Comparison of ENCODE assay signal across 13 mouse cellular contexts in the genomic region with DNA sequence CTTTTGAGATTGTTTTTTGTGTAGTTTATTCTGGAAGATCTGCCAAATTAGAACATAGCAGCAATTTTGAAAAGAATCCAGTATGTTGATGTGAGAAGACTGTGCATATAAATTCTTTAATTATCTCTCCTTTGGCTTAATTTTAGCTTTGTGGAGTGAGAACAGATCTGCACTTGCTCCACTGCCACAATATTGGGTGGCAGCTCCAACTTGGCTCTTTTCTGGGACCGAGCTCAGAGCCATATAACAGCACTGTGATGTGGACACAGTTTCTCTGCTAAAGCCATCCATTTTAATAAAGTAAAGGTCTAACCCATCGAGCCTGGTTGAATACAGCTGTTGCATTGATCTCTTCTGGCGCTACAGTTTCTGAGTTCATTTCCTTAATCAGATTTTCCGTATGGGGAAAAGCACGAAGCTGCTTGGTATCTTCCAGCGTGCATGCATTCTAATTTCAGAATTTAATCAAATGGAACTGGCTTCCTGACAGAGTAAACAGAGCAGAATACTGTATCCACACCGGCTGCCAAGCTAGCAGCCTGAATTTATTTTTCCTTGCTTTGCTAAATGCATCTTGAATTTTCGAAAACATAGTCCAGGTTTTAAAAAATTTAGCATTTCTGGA. TPM values are rescaled to one million over a fixed set of nuclear protein-coding genes. Genes with fewer than 3 reads are reported as not detected.
DNase-seq lines count a peak whose midpoint lies in the region; ATAC-seq and TF ChIP-seq lines count a peak whose summit lies in the region.
"Had no signal": no experiment of that assay in that cellular context is flagged by ENCODE, and none has a peak within 500 bp of the region (broad histone marks: within the 10 kb centered on the region; RNA-seq: fewer than 3 reads in every experiment).

No protein-coding gene starts in this region.

- H3K4me3 ChIP-seq in forebrain, postnatal 0 days (ENCODE audit: low read depth, low read length): no peak overlapping the region
- H3K4me3 ChIP-seq in forebrain, embryonic 10.5 days: no peak overlapping the region
- no peak overlapping the region for H3K4me3 ChIP-seq in midbrain, embryonic 15.5 days
- no peak overlapping the region for H3K4me3 ChIP-seq in kidney, embryonic 16.5 days (ENCODE audit: low read length)
- H3K4me3 ChIP-seq: gastrocnemius, adult 2 months; kidney, embryonic 15.5 days; neural tube, embryonic 13.5 days had no signal

- no peaks in the 10 kb centered on the region for H3K27me3 ChIP-seq in forebrain, postnatal 0 days (ENCODE audit: insufficient read depth, low read length)
- no peaks in the 10 kb centered on the region for H3K27me3 ChIP-seq in forebrain, embryonic 10.5 days (ENCODE audit: poor library complexity, severe bottlenecking)
- H3K27me3 ChIP-seq in midbrain, embryonic 15.5 days (replicated peaks): no peaks in the 10 kb centered on the region
- no peaks in the 10 kb centered on the region for H3K27me3 ChIP-seq in kidney, embryonic 16.5 days (ENCODE audit: insufficient read depth, low read length)
- H3K27me3 ChIP-seq: kidney, embryonic 15.5 days; neural tube, embryonic 13.5 days had no signal

- TF ChIP-seq CTCF in forebrain, postnatal 0 days (IDR thresholded peaks at IDR 0.05; ENCODE audit: low read depth): no peak
- TF ChIP-seq CTCF in brain, embryonic 14.5 days (IDR thresholded peaks at IDR 0.05; ENCODE audit: borderline replicate concordance, extremely low read depth, insufficient read depth, insufficient read length): no peak

- 0 out of 2 replicates have a peak overlapping the region, but pooled peaks have one; percentile 9 for H3K27ac ChIP-seq in forebrain, postnatal 0 days (ENCODE audit: low read depth, low read length)
- H3K27ac ChIP-seq in forebrain, embryonic 10.5 days: no peak overlapping the region
- 0 out of 2 replicates have a peak overlapping the region, but pooled peaks have one; percentile 20 for H3K27ac ChIP-seq in midbrain, embryonic 15.5 days
- H3K27ac ChIP-seq in kidney, embryonic 16.5 days (ENCODE audit: low read length): no peak overlapping the region
- H3K27ac ChIP-seq: gastrocnemius, adult 2 months; kidney, embryonic 15.5 days; liver, embryonic 14.5 days; neural tube, embryonic 13.5 days had no signal

- WGBS in forebrain, postnatal 0 days: 38% methylated on average over 8 of the region's 8 CpGs
- 87% methylated on average over 8 of the region's 8 CpGs for WGBS in forebrain, embryonic 10.5 days
- WGBS in midbrain, embryonic 15.5 days: 64% methylated on average over 8 of the region's 8 CpGs
- WGBS in kidney, embryonic 16.5 days: 64% methylated on average over 8 of the region's 8 CpGs

- no peak overlapping the region for H3K4me2 ChIP-seq in forebrain, postnatal 0 days (ENCODE audit: low read depth)
- H3K4me2 ChIP-seq in midbrain, embryonic 15.5 days: no peak overlapping the region
- no peak overlapping the region for H3K4me2 ChIP-seq in kidney, embryonic 16.5 days (replicated peaks; ENCODE audit: low read depth, low read length)
- H3K4me2 ChIP-seq: kidney, embryonic 15.5 days; neural tube, embryonic 13.5 days had no signal

- no peaks in the 10 kb centered on the region for H3K36me3 ChIP-seq in forebrain, postnatal 0 days (ENCODE audit: insufficient read depth)
- no peaks in the 10 kb centered on the region for H3K36me3 ChIP-seq in forebrain, embryonic 10.5 days (replicated peaks)
- no peaks in the 10 kb centered on the region for H3K36me3 ChIP-seq in midbrain, embryonic 15.5 days (replicated peaks)
- H3K36me3 ChIP-seq in kidney, embryonic 16.5 days (ENCODE audit: insufficient read depth, low read length): no peaks in the 10 kb centered on the region
- H3K36me3 ChIP-seq: kidney, embryonic 15.5 days; neural tube, embryonic 13.5 days had no signal

- ATAC-seq in forebrain, postnatal 0 days: peak; percentile 89
- ATAC-seq in midbrain, embryonic 15.5 days (replicated peaks): no peak
- no peak for ATAC-seq in kidney, embryonic 16.5 days (ENCODE audit: low FRiP score, low TSS enrichment)

- H3K9ac ChIP-seq in forebrain, postnatal 0 days: no peak overlapping the region
- H3K9ac ChIP-seq in midbrain, embryonic 15.5 days: no peak overlapping the region
- H3K9ac ChIP-seq in kidney, embryonic 16.5 days (replicated peaks; ENCODE audit: low read length): no peak overlapping the region
- H3K9ac ChIP-seq: kidney, embryonic 15.5 days; liver, embryonic 14.5 days; neural tube, embryonic 13.5 days had no signal

- H3K4me1 ChIP-seq in forebrain, postnatal 0 days (ENCODE audit: insufficient read depth): no peaks in the 10 kb centered on the region
- H3K4me1 ChIP-seq in forebrain, embryonic 10.5 days: no peaks in the 10 kb centered on the region
- H3K4me1 ChIP-seq in midbrain, embryonic 15.5 days: no peaks in the 10 kb centered on the region
- H3K4me1 ChIP-seq in kidney, embryonic 16.5 days (ENCODE audit: insufficient read depth, low read length): no peaks in the 10 kb centered on the region
- H3K4me1 ChIP-seq: kidney, embryonic 15.5 days; neural tube, embryonic 13.5 days had no signal

- peak; percentile 82 for DNase-seq in forebrain, postnatal 0 days
- DNase-seq in forebrain, embryonic 10.5 days (ENCODE audit: extremely low spot score, low spot score): no peak
- DNase-seq in left cerebral cortex, postnatal 14 days (ENCODE audit: low spot score in 2 of 2): peak; percentile 18 to 49
- no peak for DNase-seq in left cerebral cortex, adult 18-20 months (ENCODE audit: low spot score in 2 of 2)
- peak; percentile 53 for DNase-seq in brain, embryonic 14.5 days (ENCODE audit: low read depth)
- DNase-seq: adrenal gland, postnatal 36 days; gastrocnemius, adult 2 months; heart, postnatal 14 days had no signal

- no peak for TF ChIP-seq POLR2A in brain, embryonic 14.5 days (IDR thresholded peaks at IDR 0.05; ENCODE audit: borderline replicate concordance, extremely low read depth, insufficient read depth, insufficient read length, poor library complexity, severe bottlenecking)

- intact Hi-C loops in left cerebral cortex, postnatal 14 days (cut with DNase I): no loop called here

- H3K9me3 ChIP-seq in forebrain, postnatal 0 days (ENCODE audit: low read length): no peaks in the 10 kb centered on the region
- H3K9me3 ChIP-seq in forebrain, embryonic 10.5 days: no peaks in the 10 kb centered on the region
- no peaks in the 10 kb centered on the region for H3K9me3 ChIP-seq in midbrain, embryonic 15.5 days
- H3K9me3 ChIP-seq in kidney, embryonic 16.5 days (ENCODE audit: low read length): no peaks in the 10 kb centered on the region
- H3K9me3 ChIP-seq: kidney, embryonic 15.5 days; neural tube, embryonic 13.5 days had no signal

RNA-seq across cellular contexts. Expression of a gene that starts 9.6 kb away (rescaled TPM):
- 24.4 and 24.6 TPM in 2 replicates for total RNA-seq in forebrain, postnatal 0 days (2014; rRNA removed)
- 23.3 and 30.7 TPM in 2 replicates for polyA plus RNA-seq in forebrain, postnatal 0 days (2015; fragmentation: Nextera tagmentation; extraction: Ambion mirVana)
- polyA plus RNA-seq in forebrain, embryonic 10.5 days (2016; fragmentation: Nextera tagmentation; extraction: Ambion mirVana): 28.0 and 29.9 TPM in 2 replicates
- total RNA-seq in left cerebral cortex, postnatal 14 days (2021): 10 to 100 TPM in 1 of 2 experiments, 1 to 10 TPM in 1; 9.0 to 11.4 TPM
- 1 to 10 TPM; 8.6 to 9.4 TPM for total RNA-seq in left cerebral cortex, adult 18-20 months (2021)
- 18.8 and 25.5 TPM in 2 replicates for polyA plus RNA-seq in brain, embryonic 14.5 days (2012; rRNA removed)
- polyA plus RNA-seq in midbrain, embryonic 15.5 days (2015; fragmentation: Nextera tagmentation; extraction: Ambion mirVana): 18.7 and 20.8 TPM in 2 replicates
- 31.5 and 34.6 TPM in 2 replicates for polyA plus RNA-seq in kidney, embryonic 16.5 days (2015; fragmentation: Nextera tagmentation; extraction: Ambion mirVana)

RNA-seq across cellular contexts. Expression of a gene that starts 9.8 kb away (rescaled TPM):
- total RNA-seq in forebrain, postnatal 0 days (2014; rRNA removed): 70.9 and 74.4 TPM in 2 replicates
- polyA plus RNA-seq in forebrain, postnatal 0 days (2015; fragmentation: Nextera tagmentation; extraction: Ambion mirVana): 86.8 and 92.7 TPM in 2 replicates
- 112 and 118 TPM in 2 replicates for polyA plus RNA-seq in forebrain, embryonic 10.5 days (2016; fragmentation: Nextera tagmentation; extraction: Ambion mirVana)
- total RNA-seq in left cerebral cortex, postnatal 14 days (2021): 10 to 100 TPM; 32.1 to 35.9 TPM
- total RNA-seq in left cerebral cortex, adult 18-20 months (2021): 10 to 100 TPM; 33.8 to 34.2 TPM
- polyA plus RNA-seq in brain, embryonic 14.5 days (2012; rRNA removed): 38.6 and 43.9 TPM in 2 replicates
- polyA plus RNA-seq in midbrain, embryonic 15.5 days (2015; fragmentation: Nextera tagmentation; extraction: Ambion mirVana): 70.2 and 76.3 TPM in 2 replicates
- 122 and 126 TPM in 2 replicates for polyA plus RNA-seq in kidney, embryonic 16.5 days (2015; fragmentation: Nextera tagmentation; extraction: Ambion mirVana)

RNA-seq across cellular contexts. Expression of a gene that starts 24.4 kb away (rescaled TPM):
- total RNA-seq in forebrain, postnatal 0 days (2014; rRNA removed): 61.2 and 83.9 TPM in 2 replicates
- polyA plus RNA-seq in forebrain, postnatal 0 days (2015; fragmentation: Nextera tagmentation; extraction: Ambion mirVana): 108 and 109 TPM in 2 replicates
- 127 and 129 TPM in 2 replicates for polyA plus RNA-seq in forebrain, embryonic 10.5 days (2016; fragmentation: Nextera tagmentation; extraction: Ambion mirVana)
- 100 to 1,000 TPM; 102 to 108 TPM for total RNA-seq in left cerebral cortex, postnatal 14 days (2021)
- 100 to 1,000 TPM in 1 of 2 experiments, 10 to 100 TPM in 1; 97.6 to 103 TPM for total RNA-seq in left cerebral cortex, adult 18-20 months (2021)
- 80.3 and 93.7 TPM in 2 replicates for polyA plus RNA-seq in brain, embryonic 14.5 days (2012; rRNA removed)
- polyA plus RNA-seq in midbrain, embryonic 15.5 days (2015; fragmentation: Nextera tagmentation; extraction: Ambion mirVana): 100 and 102 TPM in 2 replicates
- polyA plus RNA-seq in kidney, embryonic 16.5 days (2015; fragmentation: Nextera tagmentation; extraction: Ambion mirVana): 110 and 118 TPM in 2 replicates

Comparison
In these comparisons a context has a peak if more than half of its experiments do, and no peak if none do; other contexts are left out.
1. DNase-seq: peak in forebrain, postnatal 0 days (single experiment), left cerebral cortex, postnatal 14 days (2 of 2) and brain, embryonic 14.5 days (single experiment); none in forebrain, embryonic 10.5 days (single experiment) and left cerebral cortex, adult 18-20 months (0 of 2).
2. H3K27ac ChIP-seq: peak in forebrain, postnatal 0 days (single experiment) and midbrain, embryonic 15.5 days (single experiment); none in forebrain, embryonic 10.5 days (single experiment) and kidney, embryonic 16.5 days (single experiment).